In the genomic region with DNA sequence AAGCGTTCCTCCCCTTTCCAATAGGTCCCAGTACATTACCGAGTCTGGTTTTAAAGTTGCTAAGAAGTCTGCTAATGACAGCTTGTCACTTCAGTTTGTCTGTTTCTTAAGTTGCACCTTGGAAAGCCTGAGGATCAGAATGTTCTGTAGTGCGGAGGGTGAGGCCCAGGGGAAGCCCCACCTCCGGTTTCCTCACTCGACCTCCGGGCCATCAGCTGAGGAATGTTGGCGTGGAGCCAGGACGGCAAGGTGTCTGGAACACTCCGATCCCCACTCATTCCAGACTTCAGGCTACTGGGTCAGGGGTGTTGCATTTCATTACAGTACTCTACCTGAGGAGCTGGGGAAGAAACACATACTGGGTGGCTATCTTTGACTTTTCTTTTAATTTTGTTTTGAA, we compare ENCODE assay signal across 8 mouse cellular contexts.
A peak's percentile ranks its signal among the peaks of the same experiment; 100 is the strongest.
DNase-seq lines count a peak whose midpoint lies in the region; ATAC-seq and TF ChIP-seq lines count a peak whose summit lies in the region.

No protein-coding gene starts in this region.

- peaks cover 12% of the 10 kb centered on the region for H3K4me1 ChIP-seq in heart, embryonic 15.5 days (replicated peaks)
- no peaks in the 10 kb centered on the region for H3K4me1 ChIP-seq in limb, embryonic 11.5 days (ENCODE audit: control insufficient read depth, insufficient read depth, low read length)
- no peaks in the 10 kb centered on the region for H3K4me1 ChIP-seq in stomach, postnatal 0 days (replicated peaks; ENCODE audit: control insufficient read depth, insufficient read depth)
- no peaks in the 10 kb centered on the region for H3K4me1 ChIP-seq in midbrain, embryonic 16.5 days (ENCODE audit: control insufficient read depth, insufficient read depth, low read length)

- H3K4me2 ChIP-seq in heart, embryonic 15.5 days, result 0 out of 2 replicates have a peak overlapping the region, but pooled peaks have one; percentile 0
- no peak overlapping the region for H3K4me2 ChIP-seq in limb, embryonic 11.5 days (ENCODE audit: low read depth, severe bottlenecking)
- no peak overlapping the region for H3K4me2 ChIP-seq in stomach, postnatal 0 days (replicated peaks; ENCODE audit: low read depth)
- H3K4me2 ChIP-seq in midbrain, embryonic 16.5 days (ENCODE audit: low read length), result no peak overlapping the region

- peak; percentile 66 for TF ChIP-seq EP300 in stomach, postnatal 0 days (optimal IDR thresholded peaks at IDR 0.05)

- H3K9me3 ChIP-seq in heart, embryonic 15.5 days (replicated peaks), result no peaks in the 10 kb centered on the region
- H3K9me3 ChIP-seq in limb, embryonic 11.5 days (ENCODE audit: control insufficient read depth, low read length), result no peaks in the 10 kb centered on the region
- H3K9me3 ChIP-seq in stomach, postnatal 0 days (ENCODE audit: control insufficient read depth, low read length), result no peaks in the 10 kb centered on the region
- no peaks in the 10 kb centered on the region for H3K9me3 ChIP-seq in midbrain, embryonic 16.5 days (replicated peaks; ENCODE audit: control insufficient read depth, low read length, poor library complexity, severe bottlenecking)

- WGBS in heart, embryonic 15.5 days, result 19% methylated on average over 9 of the region's 9 CpGs
- WGBS in limb, embryonic 11.5 days, result 63% methylated on average over 9 of the region's 9 CpGs
- 42% methylated on average over 9 of the region's 9 CpGs for WGBS in stomach, postnatal 0 days
- WGBS in midbrain, embryonic 16.5 days, result 82% methylated on average over 9 of the region's 9 CpGs

- peak; percentile 73 for ATAC-seq in heart, embryonic 15.5 days (replicated peaks; ENCODE audit: insufficient number of reproducible peaks, insufficient read depth, low FRiP score, low read depth)
- no peak for ATAC-seq in limb, embryonic 11.5 days (ENCODE audit: insufficient number of reproducible peaks, low FRiP score, low TSS enrichment, low read depth)
- ATAC-seq in stomach, postnatal 0 days (ENCODE audit: low FRiP score, low TSS enrichment), result peak; percentile 66
- ATAC-seq in midbrain, embryonic 16.5 days, result no peak
- ATAC-seq in megakaryocyte-erythroid progenitor cell, adult 5-6 weeks (replicated peaks; ENCODE audit: low FRiP score, low TSS enrichment, poor library complexity, severe bottlenecking), result no peak

- no peak for TF ChIP-seq CTCF in stomach, postnatal 0 days (IDR thresholded peaks at IDR 0.05; ENCODE audit: low read depth)

- no peaks in the 10 kb centered on the region for H3K27me3 ChIP-seq in heart, embryonic 15.5 days
- H3K27me3 ChIP-seq in limb, embryonic 11.5 days (ENCODE audit: control insufficient read depth, insufficient read depth, low read length), result no peaks in the 10 kb centered on the region
- H3K27me3 ChIP-seq in stomach, postnatal 0 days (ENCODE audit: control insufficient read depth, insufficient read depth, low read length), result no peaks in the 10 kb centered on the region
- no peaks in the 10 kb centered on the region for H3K27me3 ChIP-seq in midbrain, embryonic 16.5 days (ENCODE audit: control insufficient read depth, insufficient read depth, low read depth, low read length)

- peak; percentile 33 for DNase-seq in thymus, postnatal 4 days
- DNase-seq in thymus, postnatal 14 days, result no peak
- DNase-seq in limb, embryonic 11.5 days (ENCODE audit: low spot score), result peak; percentile 71
- DNase-seq in stomach, postnatal 0 days (ENCODE audit: low spot score), result peak; percentile 83
- no peak for DNase-seq in spleen, postnatal 10 days (ENCODE audit: low spot score in 2 of 2)

- no peak overlapping the region for H3K4me3 ChIP-seq in heart, embryonic 15.5 days
- H3K4me3 ChIP-seq in limb, embryonic 11.5 days (ENCODE audit: low read depth, low read length), result no peak overlapping the region
- H3K4me3 ChIP-seq in stomach, postnatal 0 days (ENCODE audit: low read depth, low read length), result no peak overlapping the region
- H3K4me3 ChIP-seq in midbrain, embryonic 16.5 days (ENCODE audit: low read depth, low read length), result no peak overlapping the region

- no peak overlapping the region for H3K27ac ChIP-seq in heart, embryonic 15.5 days
- H3K27ac ChIP-seq in limb, embryonic 11.5 days (replicated peaks; ENCODE audit: low read depth, low read length), result no peak overlapping the region
- no peak overlapping the region for H3K27ac ChIP-seq in stomach, postnatal 0 days (replicated peaks)
- H3K27ac ChIP-seq in midbrain, embryonic 16.5 days (ENCODE audit: low read length), result no peak overlapping the region

- no peak overlapping the region for H3K9ac ChIP-seq in heart, embryonic 15.5 days
- no peak overlapping the region for H3K9ac ChIP-seq in limb, embryonic 11.5 days (ENCODE audit: low read length)
- H3K9ac ChIP-seq in stomach, postnatal 0 days (ENCODE audit: low read length), result no peak overlapping the region
- H3K9ac ChIP-seq in midbrain, embryonic 16.5 days (ENCODE audit: low read depth, low read length), result no peak overlapping the region

- no peaks in the 10 kb centered on the region for H3K36me3 ChIP-seq in heart, embryonic 15.5 days
- no peaks in the 10 kb centered on the region for H3K36me3 ChIP-seq in limb, embryonic 11.5 days (ENCODE audit: control insufficient read depth, insufficient read depth, low read length)
- no peaks in the 10 kb centered on the region for H3K36me3 ChIP-seq in stomach, postnatal 0 days (ENCODE audit: control insufficient read depth, insufficient read depth, low read length)
- H3K36me3 ChIP-seq in midbrain, embryonic 16.5 days (ENCODE audit: control insufficient read depth, insufficient read depth, low read length), result 0 out of 2 replicates have a peak, but pooled peaks cover 3% of the 10 kb centered on the region

Comparison
In these comparisons a context has a peak if more than half of its experiments do, and no peak if none do; other contexts are left out.
1. DNase-seq: peak in thymus, postnatal 4 days (single experiment), limb, embryonic 11.5 days (single experiment) and stomach, postnatal 0 days (single experiment); none in thymus, postnatal 14 days (single experiment) and spleen, postnatal 10 days (0 of 2).
2. ATAC-seq: peak in heart, embryonic 15.5 days (single experiment) and stomach, postnatal 0 days (single experiment); none in limb, embryonic 11.5 days (single experiment), midbrain, embryonic 16.5 days (single experiment) and megakaryocyte-erythroid progenitor cell, adult 5-6 weeks (single experiment).